Mouse (Mus musculus) cerebellum, adult 2 months (tissue): ENCODE data around the gene Per1. TPM values are rescaled to one million over a fixed set of nuclear protein-coding genes. Genes with fewer than 3 reads are reported as not detected.
A peak's percentile ranks its signal among the peaks of the same experiment; 100 is the strongest.

ENCODE experiments used
- DNase-seq, 2 experiments: peaks; one replicate each; pipeline ENCODE4 v3.0.0; 2021
- H3K27ac ChIP-seq: fragments of 200-500 bp; 2 replicates; pipeline ENCODE4 v1.5.1; 2012; ENCODE audit warnings: low read length, control low read depth, inconsistent platforms; ENCODE audit not compliant: insufficient read depth
- H3K27me3 ChIP-seq: fragments of 200-500 bp; 2 replicates; pipeline ENCODE4 v1.6.1; 2012; ENCODE audit warnings: inconsistent platforms, mild to moderate bottlenecking, low read length, moderate library complexity; ENCODE audit not compliant: control insufficient read depth, insufficient read depth
- H3K4me1 ChIP-seq: fragments of 200-500 bp; 2 replicates; pipeline ENCODE4 v1.6.1; 2011; ENCODE audit warnings: low read length; ENCODE audit not compliant: control insufficient read depth, insufficient read depth
- H3K4me3 ChIP-seq: fragments of 200-500 bp; replicated peaks from 2 replicates; pipeline ENCODE3; 2011; ENCODE audit warnings: mild to moderate bottlenecking, low read depth, low read length, control low read depth; ENCODE audit not compliant: insufficient read depth
- CTCF ChIP-seq: fragments of 200-500 bp; IDR thresholded peaks from 2 replicates; pipeline ENCODE4 v1.5.1; 2011; ENCODE audit warnings: low read depth, mild to moderate bottlenecking, control low read depth, low read length, moderate library complexity, borderline replicate concordance; ENCODE audit not compliant: insufficient read depth
- POLR2A ChIP-seq: fragments of 200-500 bp; IDR thresholded peaks from 2 replicates; pipeline ENCODE4 v1.6.1; 2011; ENCODE audit warnings: low read length, control low read depth, borderline replicate concordance; ENCODE audit not compliant: insufficient read depth
- WGBS: fragments of 180-500 bp; shearing (Covaris S2); methylation state at CpG from one replicate; pipeline ENCODE4 v1.1.7; 2018; 5-methylcytosine and 5-hydroxymethylcytosine counted together
- polyA plus RNA-seq: library from polyadenylated mRNA; depleted of rRNA; stranded (reverse); fragments of >200 nt; gene quantifications from 2 replicates; pipeline ENCODE4 v1.2.3, GENCODE M21; 2012

The Per1 gene
- polyA plus RNA-seq, 1 experiment: 34.4 TPM

GRCm38 (mm10) chr11:69120221-69121000, 25.4 kb downstream of the Per1 start, which contains the start of gene Hes7:
Gene Hes7, plus strand, starts transcription at chr11:69120404.
- Histone ChIP-seq H3K4me1 (no peaks in the 10 kb centered on the region), H3K4me3 (peak within 1 kb of the TSS; percentile 84), H3K27me3 (no peaks in the 10 kb centered on the region), H3K27ac (no peak within 1 kb of the TSS)
- peak; percentile 26 to 30 for DNase-seq
- TF ChIP-seq POLR2A (no peak), CTCF (no peak)
- WGBS: 32% methylated on average over 27 of the region's 27 CpGs

- 9% methylated on average over 33 of the region's 33 CpGs for WGBS
- peak; percentile 39 to 59 for DNase-seq
- TF ChIP-seq POLR2A: no peak
- TF ChIP-seq CTCF: no peak
- H3K27me3 ChIP-seq: no peaks in the 10 kb centered on the region
- no peaks in the 10 kb centered on the region for H3K4me1 ChIP-seq
- H3K27ac ChIP-seq: no peak overlapping the region
- H3K4me3 ChIP-seq: peak overlapping the region; percentile 84
These were observed 26.2 kb downstream of the Per1 start for GRCm38 (mm10) chr11:69121001-69121740.

GRCm38 (mm10) chr11:69121741-69122335, 26.8 kb downstream of the Per1 start:
- H3K4me1 ChIP-seq: no peaks in the 10 kb centered on the region
- peak overlapping the region; percentile 84 for H3K4me3 ChIP-seq
- DNase-seq: peak; percentile 36 to 53
- H3K27me3 ChIP-seq: no peaks in the 10 kb centered on the region
- no peak overlapping the region for H3K27ac ChIP-seq
- TF ChIP-seq CTCF: no peak
- no peak for TF ChIP-seq POLR2A
- under 1% methylated on average over 25 of the region's 32 CpGs for WGBS

GRCm38 (mm10) chr11:69122336-69122951, 27.4 kb downstream of the Per1 start, which contains the start of gene 9130213A22Rik:
Gene 9130213A22Rik, minus strand, starts transcription at chr11:69122589.
- DNase-seq: peak; percentile 84 to 87
- no peaks in the 10 kb centered on the region for H3K27me3 ChIP-seq
- H3K27ac ChIP-seq: no peak within 1 kb of the TSS
- peak within 1 kb of the TSS; percentile 84 for H3K4me3 ChIP-seq
- under 1% methylated on average over 63 of the region's 66 CpGs for WGBS
- TF ChIP-seq CTCF (peak; percentile 45; the same call in 1 of the 2 replicates), POLR2A (no peak)
- no peaks in the 10 kb centered on the region for H3K4me1 ChIP-seq

- Histone ChIP-seq H3K4me1 (no peaks in the 10 kb centered on the region), H3K27me3 (no peaks in the 10 kb centered on the region), H3K4me3 (peak overlapping the region; percentile 84), H3K27ac (no peak overlapping the region)
- under 1% methylated on average over 29 of the region's 29 CpGs for WGBS
- no peak; the same call in 1 of the 2 replicates for TF ChIP-seq CTCF
- TF ChIP-seq POLR2A: no peak
- peak; percentile 90 for DNase-seq
These were observed 28.2 kb downstream of the Per1 start for GRCm38 (mm10) chr11:69123056-69123692.

GRCm38 (mm10) chr11:69123693-69124497, 28.9 kb downstream of the Per1 start:
- peak overlapping the region; percentile 84 for H3K4me3 ChIP-seq
- peak; percentile 86 to 93 for DNase-seq
- peak overlapping the region; percentile 75 for H3K27ac ChIP-seq
- no peaks in the 10 kb centered on the region for H3K4me1 ChIP-seq
- no peaks in the 10 kb centered on the region for H3K27me3 ChIP-seq
- TF ChIP-seq CTCF (no peak), POLR2A (no peak)
- under 1% methylated on average over 31 of the region's 31 CpGs for WGBS
